Mouse (Mus musculus) ES-CJ7 (cell line): ENCODE measurements around the gene Gm6169.
"Not testable (repeated sequence)": the region's sequence is repeated elsewhere in the genome, so short reads cannot be mapped to it uniquely, and the experiment has no call there.

Experiments used
- DNase-seq: peaks from one replicate; pipeline ENCODE4 v3.0.0; 2011; ENCODE audit warnings: low read depth, low spot score

The Gm6169 gene

DNA sequence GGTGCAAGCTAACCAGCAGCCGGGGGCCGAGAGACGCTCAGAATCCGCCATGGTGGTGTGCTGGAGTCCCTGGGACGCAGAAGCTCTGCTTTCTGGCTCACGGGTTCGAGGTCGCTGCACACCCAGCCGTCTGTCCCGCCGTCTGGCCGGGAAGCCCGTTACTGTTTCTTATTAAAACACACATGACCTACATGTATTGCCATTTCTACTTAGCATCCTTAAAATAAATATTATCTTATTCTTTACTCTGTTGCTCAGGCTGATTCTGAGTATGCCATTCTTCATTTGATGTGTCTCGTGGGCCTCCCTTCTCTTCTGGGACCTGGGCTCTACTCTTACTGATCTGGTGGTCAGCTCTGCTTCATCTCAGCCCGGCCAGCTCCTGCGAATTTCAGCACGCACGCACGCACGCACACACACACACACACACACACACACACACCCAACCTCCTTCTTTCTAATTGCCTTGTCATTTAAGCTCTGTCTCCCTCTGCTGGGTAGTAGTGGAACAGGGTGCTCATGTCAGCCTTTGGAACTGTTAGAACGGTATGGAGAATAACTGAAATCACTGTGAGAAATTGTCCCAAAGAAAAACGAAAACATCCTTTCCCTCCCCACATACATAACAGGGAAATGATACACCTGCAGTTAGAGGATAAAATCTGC lies at the start of gene Gm6169:
Gene Gm6169 (minus strand): TSS at position 51 of the 666 bp plus-strand sequence.
- peak; percentile 84 for DNase-seq

DNA sequence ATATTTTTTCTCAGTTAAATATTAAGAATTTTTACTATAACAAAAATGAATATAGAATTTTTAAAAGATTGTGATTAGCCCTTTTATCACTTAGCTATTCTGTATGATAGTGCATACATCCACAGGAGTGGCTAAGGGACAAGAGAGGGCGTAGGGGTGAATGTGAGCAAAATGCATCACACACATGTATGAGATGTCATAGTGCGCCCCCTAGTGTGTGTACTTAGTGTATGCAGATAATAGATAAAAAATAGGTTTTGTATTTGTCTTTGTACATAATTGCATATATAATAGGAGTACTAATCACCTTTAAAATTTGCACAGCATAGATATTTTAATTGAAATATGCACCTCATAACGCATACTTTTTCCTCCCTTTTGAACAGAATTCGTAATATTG lies 46.8 kb upstream of the Gm6169 start:
- DNase-seq = peak; percentile 76

DNA sequence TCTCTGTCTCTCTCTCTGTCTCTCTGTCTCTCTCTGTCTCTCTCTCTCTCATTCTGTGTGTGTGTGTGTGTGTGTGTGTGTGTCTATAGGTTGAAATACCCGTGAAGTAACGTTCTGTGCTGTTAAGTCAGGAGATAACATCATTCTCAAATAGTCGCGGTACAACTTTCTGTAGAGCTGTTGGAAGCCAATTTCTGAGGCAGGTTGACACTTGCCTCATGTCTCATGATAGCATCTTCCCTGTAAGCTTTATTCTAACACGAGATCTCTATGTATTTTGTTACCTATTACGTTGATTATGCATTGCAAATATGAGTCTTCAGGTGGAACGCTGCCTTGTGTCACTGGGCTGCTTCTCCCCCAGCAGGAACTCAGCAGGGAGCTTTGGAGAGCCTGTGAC lies 43.3 kb upstream of the Gm6169 start:
- DNase-seq = no peak

DNA sequence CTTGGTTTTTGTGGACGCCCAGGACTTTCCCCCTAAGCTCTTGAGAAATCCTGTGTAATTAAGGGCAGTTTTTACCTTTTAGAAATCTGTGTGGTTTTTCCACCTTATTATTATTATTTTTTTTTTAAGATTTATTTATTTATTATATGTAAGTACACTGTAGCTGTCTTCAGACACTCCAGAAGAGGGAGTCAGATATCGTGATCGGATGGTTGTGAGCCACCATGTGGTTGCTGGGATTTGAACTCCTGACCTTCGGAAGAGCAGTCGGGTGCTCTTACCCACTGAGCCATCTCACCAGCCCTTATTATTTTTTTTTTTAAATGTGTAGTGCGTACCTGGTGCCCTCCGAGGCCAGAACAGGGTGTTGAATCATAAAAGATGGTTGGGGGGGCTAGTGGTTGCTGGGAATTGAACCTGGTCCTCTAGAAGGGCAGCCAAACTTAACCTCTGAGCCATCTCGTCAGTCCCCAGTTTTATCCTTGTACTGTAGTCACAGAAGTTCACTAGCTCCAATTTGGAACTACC lies 39.4 kb upstream of the Gm6169 start:
- DNase-seq = not testable (repeated sequence)

DNA sequence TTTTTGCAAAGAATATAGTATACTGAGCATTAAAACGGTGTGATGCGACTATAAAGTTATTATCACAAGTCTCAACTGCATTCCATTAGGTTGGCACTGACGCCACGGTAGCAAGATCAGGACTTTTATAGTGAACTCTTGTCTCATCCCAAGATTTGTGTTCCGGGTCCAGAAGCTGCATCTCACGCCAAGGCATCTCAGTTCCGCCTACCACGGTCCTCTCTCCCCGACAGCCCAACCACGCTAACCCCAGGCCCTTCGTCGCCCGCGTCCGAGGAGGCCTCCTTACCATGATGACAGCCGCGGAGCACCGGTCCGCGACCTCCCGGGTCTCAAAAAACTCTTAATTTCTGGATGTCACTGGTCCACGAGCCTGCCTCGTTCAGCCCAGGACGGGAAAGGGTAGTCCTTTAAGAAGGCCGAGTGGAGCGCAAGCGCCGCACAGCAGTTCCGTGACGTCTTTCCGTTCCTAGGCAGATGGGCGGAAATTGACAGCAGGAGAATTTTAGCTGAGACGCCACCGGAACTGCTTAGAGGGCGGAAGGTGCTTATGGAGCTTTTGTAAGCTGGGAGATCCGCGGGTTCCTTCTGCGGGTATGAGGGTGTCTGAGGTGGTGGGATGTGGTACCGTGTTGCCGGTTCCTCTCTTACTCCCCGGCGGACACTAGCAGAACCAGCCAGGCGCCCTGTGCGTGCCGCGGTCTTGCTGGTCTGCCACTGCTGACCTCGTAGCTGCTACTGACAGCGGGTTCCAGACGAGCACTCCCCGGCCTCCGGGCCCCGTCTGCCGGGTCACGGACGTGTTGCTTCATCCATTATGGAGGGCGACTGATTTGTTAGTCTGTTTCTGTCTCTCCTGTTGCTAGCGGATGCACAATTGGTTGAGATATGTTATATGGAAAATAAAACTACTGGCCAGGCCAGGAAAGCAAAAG lies 38.7 kb upstream of the Gm6169 start, which contains the start of the genes Gfm2 and Nsa2:
Gene Gfm2 (plus strand): TSS at position 472 of the 935 bp plus-strand sequence.
Gene Nsa2 (minus strand): TSS at position 472 of the 935 bp plus-strand sequence.
- DNase-seq = peak; percentile 97

DNA sequence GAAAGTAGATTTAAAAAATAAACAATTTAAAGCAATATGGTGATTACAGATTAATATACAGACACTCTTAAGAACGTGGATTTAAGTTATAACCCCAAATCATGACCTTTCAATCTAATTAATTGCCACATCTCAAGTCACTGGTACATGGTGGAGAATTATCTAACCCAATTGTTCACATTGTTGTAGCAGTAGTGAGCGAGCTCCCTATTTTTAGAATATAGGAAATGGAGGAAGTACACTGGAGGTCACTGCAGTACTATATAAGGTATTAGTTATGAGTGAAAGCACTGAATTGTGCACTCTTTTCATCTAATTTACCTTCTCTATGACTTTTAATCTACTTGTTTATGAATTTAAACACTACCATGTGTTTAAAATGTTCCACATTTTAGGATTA lies 31.4 kb upstream of the Gm6169 start:
- not testable (repeated sequence) for DNase-seq

DNA sequence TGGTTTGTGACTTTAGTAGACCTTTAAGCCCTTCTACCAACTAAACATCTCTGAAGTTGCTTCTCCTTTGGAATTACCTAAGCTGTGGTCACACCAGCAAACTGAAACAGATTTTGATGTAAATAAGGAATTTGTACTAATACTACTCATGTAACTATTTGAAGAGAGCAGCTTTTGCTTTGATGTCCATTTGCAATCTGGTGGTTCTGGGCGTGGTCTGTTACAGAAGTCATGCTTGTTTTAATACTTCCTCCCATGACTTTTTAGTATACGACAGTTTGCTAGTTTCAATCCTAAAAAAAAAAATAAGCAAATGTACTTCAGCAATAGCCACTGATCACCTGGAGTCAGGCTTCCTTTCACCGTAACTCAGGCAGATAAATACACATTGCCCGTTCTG lies 30.6 kb upstream of the Gm6169 start:
- not testable (repeated sequence) for DNase-seq

DNA sequence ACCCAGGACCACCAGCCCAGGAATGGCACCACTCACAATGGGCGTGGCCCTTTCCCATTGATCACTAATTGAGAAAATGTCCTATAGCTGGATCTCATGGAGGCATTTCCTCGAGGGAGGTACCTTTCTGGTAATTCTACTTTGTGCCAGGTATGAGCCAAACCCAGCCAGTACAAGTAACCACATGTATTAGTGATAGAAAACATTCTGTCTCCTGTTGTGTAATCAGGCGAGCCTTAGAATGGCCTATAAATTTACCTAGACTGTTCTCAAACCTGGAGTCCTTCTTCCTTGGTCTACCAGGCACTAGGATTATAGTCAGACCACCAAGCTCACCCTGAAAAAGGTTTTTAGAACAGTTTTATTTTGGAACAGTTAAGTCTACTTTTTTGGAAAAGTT lies 22.3 kb upstream of the Gm6169 start:
- DNase-seq = no peak

DNA sequence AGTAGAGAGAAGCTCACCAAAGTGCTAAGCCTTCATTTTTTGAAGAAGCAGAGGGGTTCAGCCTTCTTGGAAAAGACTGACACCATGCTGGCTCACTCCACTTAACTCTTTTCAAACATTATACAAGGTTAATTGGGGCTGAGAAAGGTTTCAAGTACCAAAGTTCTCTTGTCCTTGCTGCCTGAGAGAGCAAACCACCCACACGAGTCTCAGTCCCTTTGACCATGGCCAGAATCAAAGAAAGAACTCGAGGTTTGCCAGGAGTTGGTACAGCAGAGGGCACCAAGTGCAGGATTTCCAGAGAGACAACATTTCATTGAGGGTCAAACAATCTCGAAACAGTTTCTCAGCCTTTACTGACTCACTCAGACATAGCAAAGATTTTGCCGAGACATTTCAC lies 10.0 kb upstream of the Gm6169 start:
- no peak for DNase-seq

DNA sequence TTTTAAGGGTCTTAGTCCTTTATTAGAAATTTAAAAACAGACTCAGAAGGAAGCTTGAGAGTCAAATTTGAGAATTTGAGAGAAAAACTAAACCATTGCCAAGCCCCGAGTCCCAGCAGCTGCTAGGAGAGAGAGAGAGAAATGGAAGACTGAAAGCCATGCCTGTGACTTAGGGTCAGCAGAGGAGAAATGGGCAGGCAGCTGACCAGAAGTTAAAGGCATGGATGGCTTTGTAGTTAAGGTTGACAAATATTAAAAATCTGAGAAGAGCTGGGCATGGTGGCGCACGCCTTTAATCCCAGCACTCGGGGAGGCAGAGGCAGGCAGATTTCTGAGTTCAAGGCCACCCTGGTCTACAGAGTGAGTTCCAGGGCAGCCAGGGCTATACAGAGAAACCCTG lies 8.7 kb upstream of the Gm6169 start:
- not testable (repeated sequence) for DNase-seq

DNA sequence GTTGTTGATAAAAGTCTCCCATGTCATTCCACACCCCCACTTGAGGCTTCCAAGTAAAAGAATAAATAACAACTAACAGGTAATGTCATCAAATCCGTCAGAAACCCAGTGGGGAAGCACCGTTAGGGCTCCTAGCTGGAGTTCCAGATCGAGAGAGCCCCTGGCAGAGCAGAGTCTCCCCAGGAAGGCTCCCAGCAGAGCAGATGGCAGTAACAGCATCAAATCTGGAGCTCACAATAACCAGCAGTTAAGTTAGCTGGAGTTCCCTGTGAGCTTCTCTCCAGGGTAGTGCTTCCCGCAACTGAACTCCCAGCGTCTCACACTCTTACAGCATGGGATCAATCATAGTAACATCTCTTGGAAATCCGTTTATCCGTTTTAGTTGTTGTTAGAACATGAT lies 6.0 kb upstream of the Gm6169 start:
- no peak for DNase-seq

DNA sequence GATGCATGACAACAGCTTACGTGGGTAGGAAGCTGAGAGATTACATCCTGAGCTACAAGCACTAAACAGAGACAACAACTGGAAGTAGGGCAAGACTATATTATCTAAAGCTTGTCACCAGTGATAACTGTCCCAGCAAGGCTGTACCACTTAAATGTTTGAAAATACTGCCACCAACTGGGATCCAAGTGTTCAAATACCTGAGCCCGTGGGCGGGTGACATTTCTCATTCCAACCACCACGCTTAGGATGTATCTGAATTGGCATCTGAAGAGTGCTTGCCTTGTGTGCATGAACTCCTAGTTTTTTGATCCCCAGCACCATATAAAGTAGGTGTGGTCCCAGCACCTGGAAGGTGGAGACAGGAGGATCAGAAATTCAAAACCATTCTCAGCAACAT lies 3.3 kb downstream of the Gm6169 start:
- DNase-seq = no peak

DNA sequence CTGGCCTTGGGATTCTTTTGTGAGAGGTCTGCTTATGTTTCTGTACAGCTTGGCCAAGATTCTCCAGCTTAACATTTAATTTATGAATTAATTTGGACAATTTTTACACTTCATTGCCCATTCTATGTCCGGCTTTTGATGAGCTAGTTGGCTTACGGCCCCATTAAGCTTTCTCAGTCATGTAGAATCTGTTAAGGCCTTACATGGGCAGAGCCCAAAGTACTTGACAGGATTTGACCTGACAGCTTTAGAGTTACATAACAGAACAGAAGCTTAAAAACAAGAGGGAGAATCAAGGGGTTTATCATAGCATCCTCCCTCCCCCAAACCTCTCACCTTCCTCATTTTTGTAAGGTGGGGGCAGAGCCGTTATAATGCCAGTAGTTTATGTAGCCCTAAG lies 10.9 kb downstream of the Gm6169 start:
- no peak for DNase-seq

DNA sequence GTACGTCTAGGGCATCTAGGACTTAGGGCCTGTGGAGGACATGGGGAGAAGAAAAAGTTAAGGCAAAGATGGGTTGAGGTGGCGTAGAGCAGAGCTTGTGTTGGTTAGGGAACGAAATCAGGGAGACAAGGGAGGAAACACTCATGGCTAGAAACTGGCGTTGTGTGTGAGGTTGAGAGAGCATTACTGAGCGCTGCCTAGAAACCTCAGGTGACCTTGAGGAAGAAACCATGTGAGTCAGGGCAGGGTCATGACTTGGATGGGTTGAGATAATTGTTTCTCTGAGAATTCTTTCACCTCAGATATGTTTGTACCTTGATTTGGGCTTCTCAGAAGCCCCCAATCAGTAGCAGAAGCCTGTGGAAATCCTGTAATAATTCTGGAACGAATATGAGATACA lies 11.6 kb downstream of the Gm6169 start:
- DNase-seq = no peak

DNA sequence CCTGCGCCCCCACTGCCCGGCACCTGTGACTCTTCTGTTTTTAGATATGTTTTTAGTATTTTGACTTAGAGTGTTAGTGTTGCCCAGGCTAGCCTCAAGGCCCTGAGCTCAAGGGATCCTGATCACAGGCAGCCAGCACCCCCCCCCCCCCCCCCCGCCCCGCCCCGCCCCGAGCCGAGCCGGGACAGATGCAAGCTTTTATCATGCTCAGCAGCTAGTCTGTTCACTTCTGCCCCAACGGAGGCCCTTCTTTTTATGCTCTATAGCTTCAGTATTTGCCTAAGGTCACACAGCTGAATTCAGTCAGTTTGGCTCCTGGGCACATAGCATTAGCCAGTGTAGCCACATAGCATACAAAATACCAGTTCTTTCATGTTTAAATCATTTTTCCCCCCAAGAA lies 12.7 kb downstream of the Gm6169 start:
- peak; percentile 75 for DNase-seq

DNA sequence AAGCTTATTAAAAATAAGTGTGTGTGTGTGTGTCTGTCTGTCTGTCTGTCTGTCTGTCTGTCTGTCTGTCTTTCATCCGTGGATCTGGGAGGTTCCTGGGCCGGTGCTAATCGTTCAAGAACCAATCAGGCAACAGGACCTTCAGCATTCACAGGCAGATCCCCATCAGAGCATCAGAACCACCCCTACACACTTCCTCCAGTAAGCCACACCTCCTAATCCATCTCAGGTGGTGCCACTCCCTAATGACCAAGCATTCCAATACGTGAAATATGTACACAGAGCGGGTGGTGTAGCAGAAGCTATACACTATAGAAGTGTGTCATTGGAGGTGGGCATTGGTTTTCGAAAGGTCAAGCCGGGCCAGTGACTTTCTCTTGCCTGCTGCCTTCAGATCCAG lies 16.6 kb downstream of the Gm6169 start:
- peak; percentile 73 for DNase-seq

DNA sequence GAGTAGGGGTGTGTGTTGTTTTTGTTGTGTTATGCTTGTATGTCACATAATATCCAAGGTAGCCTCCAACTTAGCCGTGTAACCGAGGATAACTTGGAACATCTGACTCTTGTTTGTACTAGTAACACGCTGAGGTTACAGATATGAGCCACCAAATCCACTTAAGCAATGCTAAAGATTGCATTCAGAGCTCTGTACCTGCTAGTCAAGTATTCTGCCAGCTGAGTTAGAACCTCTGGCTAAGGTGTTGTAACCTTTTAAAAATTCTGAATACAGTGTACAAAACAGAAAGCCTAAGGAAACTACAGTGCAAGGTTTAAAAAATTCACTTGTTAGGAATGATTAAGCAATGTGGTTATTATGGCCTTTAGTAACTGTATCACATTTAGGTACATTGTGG lies 18.4 kb downstream of the Gm6169 start:
- no peak for DNase-seq

DNA sequence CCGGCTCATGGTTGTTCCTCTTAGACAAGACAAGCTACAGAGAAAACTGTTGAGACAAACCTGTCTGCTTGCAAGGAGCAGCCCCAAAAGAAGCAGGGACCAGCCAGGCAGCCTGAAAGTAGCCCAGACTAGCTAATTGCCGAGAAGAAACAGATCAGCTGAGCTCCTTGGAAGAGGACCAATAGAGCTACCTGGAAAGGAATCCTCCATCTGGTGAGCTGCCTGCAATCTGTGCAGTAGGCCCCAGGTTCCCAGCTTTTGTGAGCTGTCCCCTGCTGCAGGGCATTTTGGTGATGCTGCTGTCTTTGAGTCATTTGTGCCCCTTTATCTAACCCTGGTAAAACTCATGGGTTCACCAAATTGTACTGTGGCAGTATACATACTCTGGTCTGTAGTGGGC lies 18.8 kb downstream of the Gm6169 start:
- DNase-seq = no peak

DNA sequence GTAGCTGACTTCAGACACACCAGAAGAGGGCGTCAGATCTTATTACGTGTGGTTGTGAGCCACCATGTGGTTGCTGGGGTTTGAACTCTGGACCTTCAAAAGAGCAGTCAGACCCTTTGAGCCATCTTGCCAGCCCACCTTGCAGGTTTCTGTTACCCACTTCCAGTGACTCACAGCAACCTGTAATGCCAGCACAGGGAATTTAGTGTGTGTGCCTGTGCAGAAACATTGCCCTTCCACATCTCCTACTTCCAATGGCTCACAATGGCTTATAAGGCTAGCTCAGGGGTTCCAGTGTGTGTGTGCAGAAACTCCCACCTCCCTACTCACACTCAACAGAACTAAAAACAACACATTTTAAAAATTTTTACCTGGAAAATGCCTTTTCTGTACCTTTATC lies 21.5 kb downstream of the Gm6169 start:
- no peak for DNase-seq

DNA sequence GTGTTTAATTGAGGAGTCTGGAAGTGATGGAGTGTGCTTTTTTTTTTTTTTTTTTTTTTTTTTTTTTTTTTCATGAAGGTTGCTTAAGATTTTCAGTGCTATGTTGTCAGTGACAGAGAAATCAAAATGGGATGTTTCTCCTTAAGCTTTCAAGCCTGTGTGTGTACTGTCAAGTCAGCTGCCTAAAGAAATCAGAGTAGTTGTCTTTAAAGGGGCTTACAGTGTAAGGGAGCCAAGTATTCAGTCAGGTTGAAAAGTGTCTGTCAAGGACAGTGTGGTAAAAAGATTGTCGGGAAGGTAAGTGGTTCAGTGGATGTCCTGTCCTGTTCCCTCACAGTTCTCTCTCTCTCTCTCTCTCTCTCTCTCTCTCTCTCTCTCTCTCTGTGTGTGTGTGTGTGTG lies 25.5 kb downstream of the Gm6169 start:
- no peak for DNase-seq

DNA sequence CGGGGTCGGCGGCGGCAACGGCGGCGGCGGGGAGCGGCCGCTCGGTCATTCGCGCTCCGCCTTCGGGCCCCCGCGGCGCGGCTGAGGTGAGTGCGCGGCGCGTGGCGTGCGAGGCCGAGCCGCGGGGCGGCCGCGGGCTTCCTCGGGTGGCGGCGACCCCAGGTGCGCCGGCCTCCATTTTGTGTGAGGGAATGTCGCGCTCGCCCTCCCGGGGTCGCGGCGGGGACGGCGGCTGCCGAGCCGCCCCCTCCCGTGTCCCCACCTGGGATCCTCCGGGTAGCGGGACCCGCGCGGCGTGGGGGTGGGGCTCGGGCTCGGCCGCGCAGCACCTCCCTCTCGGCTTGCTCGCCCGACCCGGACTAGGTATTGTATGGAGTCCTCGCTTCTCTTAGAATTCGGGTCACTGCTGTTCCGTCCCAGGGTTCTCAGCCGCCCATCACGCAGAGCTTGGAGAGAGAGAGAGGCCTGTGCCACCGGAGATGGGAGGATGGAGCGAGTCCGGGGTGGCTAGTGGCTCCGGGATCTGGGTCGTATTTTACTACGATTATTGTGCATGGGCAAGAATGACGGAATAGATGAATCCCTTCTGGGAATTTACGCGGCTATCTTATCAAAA lies 27.3 kb downstream of the Gm6169 start:
- DNase-seq = peak; percentile 47
